Mouse (Mus musculus) CH12.LX (cell line): ENCODE measurements around the gene Btbd3. TPM values are rescaled to one million over a fixed set of nuclear protein-coding genes. Genes with fewer than 3 reads are reported as not detected.

Source experiments
- DNase-seq: peaks from one replicate; pipeline ENCODE4 v3.0.0-alpha.2; 2013; ENCODE audit errors: extremely low read depth
- H3K27ac ChIP-seq: 2 replicates; pipeline ENCODE4 v1.5.1; 2012; ENCODE audit warnings: low read depth, mild to moderate bottlenecking, control low read depth, moderate library complexity; ENCODE audit not compliant: insufficient read depth
- H3K27me3 ChIP-seq: replicated peaks from 2 replicates; pipeline ENCODE3; 2012; ENCODE audit warnings: inconsistent platforms
- H3K36me3 ChIP-seq, 2 experiments: replicated peaks in 1 of 2; 2 replicates each; pipeline versions ENCODE3 to v1.6.1; 2012; ENCODE audit warnings: inconsistent platforms in 1 of 2, low read length in 1 of 2, mild to moderate bottlenecking in 1 of 2, mixed read lengths in 1 of 2, moderate library complexity in 1 of 2; ENCODE audit not compliant: control insufficient read depth in 1 of 2, insufficient read depth in 1 of 2
- H3K4me1 ChIP-seq, 2 experiments: 2 replicates each; pipeline ENCODE4 v1.6.1; 2012; ENCODE audit warnings: inconsistent platforms in 1 of 2, moderate library complexity in 1 of 2; ENCODE audit not compliant: insufficient read depth in 2 of 2, control insufficient read depth in 1 of 2
- H3K4me2 ChIP-seq: 2 replicates; pipeline ENCODE4 v1.6.1; 2012; ENCODE audit warnings: low read depth, mild to moderate bottlenecking, control low read depth; ENCODE audit not compliant: poor library complexity, insufficient read depth, severe bottlenecking
- H3K4me3 ChIP-seq, 3 experiments: fragments of 150-350 bp in 1 of 3; sonication (generic) in 1 of 3; replicated peaks in 1 of 3; 2 replicates each; pipeline versions ENCODE3 to v1.5.1; 2011 to 2012; ENCODE audit warnings: low read depth in 2 of 3, low read length in 2 of 3, mild to moderate bottlenecking in 2 of 3, moderate library complexity in 2 of 3, control low read depth in 1 of 3, improper control_type of control experiment in 1 of 3, inconsistent platforms in 1 of 3, mixed read lengths in 1 of 3; ENCODE audit not compliant: poor library complexity in 1 of 3
- H3K79me2 ChIP-seq: replicated peaks from 2 replicates; pipeline ENCODE4 v1.6.1; 2012; ENCODE audit warnings: mild to moderate bottlenecking, moderate library complexity; ENCODE audit not compliant: control insufficient read depth, poor library complexity, insufficient read depth, severe bottlenecking; ENCODE audit errors: extremely low read depth
- H3K9ac ChIP-seq: 2 replicates; pipeline ENCODE4 v1.6.1; 2012; ENCODE audit warnings: low read depth, mild to moderate bottlenecking, control low read depth, moderate library complexity; ENCODE audit not compliant: insufficient read depth
- H3K9me3 ChIP-seq: replicated peaks from 2 replicates; pipeline ENCODE3; 2012; ENCODE audit warnings: low read length, inconsistent platforms, mixed read lengths
- CHD1 ChIP-seq: IDR thresholded peaks from 2 replicates; pipeline ENCODE4 v1.6.1; 2012; ENCODE audit warnings: low read depth, low read length, improper control_type of control experiment, inconsistent platforms
- CTCF ChIP-seq, 2 experiments: IDR thresholded peaks in 1 of 2; conservative IDR thresholded peaks in 1 of 2; 2 replicates each; pipeline ENCODE4 v1.5.1; 2011 to 2012; ENCODE audit warnings: low read depth in 2 of 2, low read length in 2 of 2, improper control_type of control experiment in 1 of 2, inconsistent platforms in 1 of 2, mild to moderate bottlenecking in 1 of 2, moderate library complexity in 1 of 2
- ETS1 ChIP-seq: conservative IDR thresholded peaks from 2 replicates; pipeline ENCODE4 v1.6.1; 2012; ENCODE audit warnings: low read depth, mild to moderate bottlenecking, inconsistent platforms, low read length, improper control_type of control experiment, moderate library complexity
- GABPA ChIP-seq: IDR thresholded peaks from 2 replicates; pipeline ENCODE4 v1.6.1; 2012; ENCODE audit warnings: low read depth, low read length, improper control_type of control experiment, inconsistent platforms; ENCODE audit not compliant: insufficient replicate concordance
- IRF4 ChIP-seq: IDR thresholded peaks from 2 replicates; pipeline ENCODE4 v1.6.1; 2014; ENCODE audit warnings: low read depth, mild to moderate bottlenecking, inconsistent platforms, low read length, improper control_type of control experiment
- JUND ChIP-seq: conservative IDR thresholded peaks from 2 replicates; pipeline ENCODE4 v1.6.1; 2011; ENCODE audit warnings: low read depth, low read length, improper control_type of control experiment
- KAT2A ChIP-seq: IDR thresholded peaks from 2 replicates; pipeline ENCODE4 v1.6.1; 2012; ENCODE audit warnings: low read length, improper control_type of control experiment, inconsistent platforms; ENCODE audit not compliant: insufficient replicate concordance
- MAFK ChIP-seq: IDR thresholded peaks from 2 replicates; pipeline ENCODE4 v1.6.1; 2011; ENCODE audit warnings: low read length, improper control_type of control experiment; ENCODE audit not compliant: insufficient replicate concordance
- MEF2A ChIP-seq: IDR thresholded peaks from 2 replicates; pipeline ENCODE4 v1.6.1; 2014; ENCODE audit warnings: low read depth, mild to moderate bottlenecking, inconsistent platforms, low read length, improper control_type of control experiment, borderline replicate concordance
- MXI1 ChIP-seq: IDR thresholded peaks from 2 replicates; pipeline ENCODE4 v1.6.1; 2011; ENCODE audit warnings: mild to moderate bottlenecking, low read depth, low read length, improper control_type of control experiment
- MYC ChIP-seq: IDR thresholded peaks from 2 replicates; pipeline ENCODE4 v1.6.1; 2011; ENCODE audit warnings: low read depth, mild to moderate bottlenecking, improper control_type of control experiment, low read length
- NRF1 ChIP-seq: IDR thresholded peaks from 2 replicates; pipeline ENCODE4 v1.6.1; 2014; ENCODE audit warnings: low read depth, mild to moderate bottlenecking, inconsistent platforms, low read length, improper control_type of control experiment, moderate library complexity
- PAX5 ChIP-seq: IDR thresholded peaks from 2 replicates; pipeline ENCODE4 v1.6.1; 2012; ENCODE audit warnings: low read length, inconsistent platforms, mixed read lengths
- POLR2A ChIP-seq: IDR thresholded peaks from 2 replicates; pipeline ENCODE4 v1.6.1; 2011; ENCODE audit warnings: low read depth, mild to moderate bottlenecking, improper control_type of control experiment, low read length
- RAD21 ChIP-seq: IDR thresholded peaks from 2 replicates; pipeline ENCODE4 v1.6.1; 2011; ENCODE audit warnings: low read depth, mild to moderate bottlenecking, low read length, improper control_type of control experiment, moderate library complexity
- SMC3 ChIP-seq: IDR thresholded peaks from 2 replicates; pipeline ENCODE4 v1.6.1; 2011; ENCODE audit warnings: low read depth, low read length, improper control_type of control experiment
- TBP ChIP-seq: conservative IDR thresholded peaks from 2 replicates; pipeline ENCODE4 v1.6.1; 2011; ENCODE audit warnings: low read depth, low read length, improper control_type of control experiment
- UBTF ChIP-seq: IDR thresholded peaks from 2 replicates; pipeline ENCODE4 v1.6.1; 2012; ENCODE audit warnings: low read depth, mild to moderate bottlenecking, inconsistent platforms, low read length, improper control_type of control experiment, moderate library complexity
- USF1 ChIP-seq: IDR thresholded peaks from 2 replicates; pipeline ENCODE4 v1.6.1; 2014; ENCODE audit warnings: low read depth, mild to moderate bottlenecking, inconsistent platforms, low read length, improper control_type of control experiment
- USF2 ChIP-seq: conservative IDR thresholded peaks from 2 replicates; pipeline ENCODE4 v1.6.1; 2011; ENCODE audit warnings: low read depth, low read length, improper control_type of control experiment
- ZC3H11A ChIP-seq: IDR thresholded peaks from 2 replicates; pipeline ENCODE4 v1.6.1; 2012; ENCODE audit warnings: low read depth, mild to moderate bottlenecking, inconsistent platforms, low read length, improper control_type of control experiment
- ZKSCAN1 ChIP-seq: IDR thresholded peaks from 2 replicates; pipeline ENCODE4 v1.6.1; 2012; ENCODE audit warnings: low read depth, inconsistent platforms, low read length, improper control_type of control experiment, borderline replicate concordance
- ZMIZ1 ChIP-seq: IDR thresholded peaks from 2 replicates; pipeline ENCODE4 v1.6.1; 2012; ENCODE audit warnings: low read depth, mild to moderate bottlenecking, inconsistent platforms, low read length, improper control_type of control experiment
- ZNF384 ChIP-seq: IDR thresholded peaks from 2 replicates; pipeline ENCODE4 v1.6.1; 2012; ENCODE audit warnings: low read depth, low read length, improper control_type of control experiment, inconsistent platforms
- dilution Hi-C: fragments of 300-500 bp; cut with MboI; formaldehyde crosslinking; loops from 2 replicates; pipeline ENCODE4 v1.14.3; 2020; ENCODE audit warnings: low sequenced_read_pairs; ENCODE audit not compliant: extremely low pct_unique_long_range_greater_than_20kb, extremely low pct_ligation_motif_present
- in situ Hi-C: fragments of 300-500 bp; cut with MboI; formaldehyde crosslinking; loops from 3 replicates; pipeline ENCODE4 v1.14.3; 2019; ENCODE audit warnings: low sequenced_read_pairs, low pct_ligation_motif_present, low pct_unique_long_range_greater_than_20kb, mixed read lengths
- polyA plus RNA-seq: library from polyadenylated mRNA; unstranded; fragments of >175 nt; gene quantifications from 2 replicates; pipeline ENCODE4 v1.2.1, GENCODE M21; 2012; ENCODE audit warnings: low read depth; ENCODE audit not compliant: insufficient read length
- total RNA-seq, 2 experiments: library from RNA; depleted of rRNA; stranded (reverse); fragments of 300-350 nt in 1 of 2; fragments of >200 nt in 1 of 2; gene quantifications; 2 replicates each; pipeline ENCODE4 v1.2.3; 2012 to 2014

Btbd3 gene
- total and polyA plus RNA-seq, 3 experiments = not detected

DNA sequence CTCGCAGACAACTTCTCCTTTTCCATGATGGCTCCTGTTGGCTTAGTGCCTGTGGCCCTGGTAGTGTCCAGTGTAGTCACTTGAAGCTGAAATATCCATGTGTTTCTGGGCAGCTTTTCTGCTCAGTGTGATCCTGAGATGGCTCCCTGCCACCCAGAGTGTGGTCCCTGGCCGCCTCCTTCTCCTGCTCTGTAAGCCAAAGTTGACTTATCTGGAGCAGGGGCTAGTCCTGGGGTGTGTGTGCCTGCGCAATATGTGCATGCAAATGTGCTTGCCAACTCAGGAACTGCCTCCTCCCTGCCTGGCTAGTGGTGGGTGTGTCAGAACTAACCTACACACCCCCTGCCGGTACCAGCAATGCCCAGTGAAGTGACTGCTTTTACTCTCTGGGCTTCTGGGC is 29.4 kb downstream of the Btbd3 start:
- Histone ChIP-seq H3K4me1 (no peaks in the 10 kb centered on the region), H3K9me3 (peaks cover 40% of the 10 kb centered on the region), H3K4me3 (no peak overlapping the region), H3K79me2 (no peaks in the 10 kb centered on the region), H3K36me3 (no peaks in the 10 kb centered on the region), H3K4me2 (no peak overlapping the region), H3K27me3 (no peaks in the 10 kb centered on the region), H3K9ac (no peak overlapping the region), H3K27ac (no peak overlapping the region)
- dilution Hi-C loops = no loop called here
- in situ Hi-C loops = no loop called here
- TF ChIP-seq RAD21 (no peak), POLR2A (no peak), USF2 (no peak), MEF2A (no peak), MYC (no peak), UBTF (no peak)
- DNase-seq = no peak

DNA sequence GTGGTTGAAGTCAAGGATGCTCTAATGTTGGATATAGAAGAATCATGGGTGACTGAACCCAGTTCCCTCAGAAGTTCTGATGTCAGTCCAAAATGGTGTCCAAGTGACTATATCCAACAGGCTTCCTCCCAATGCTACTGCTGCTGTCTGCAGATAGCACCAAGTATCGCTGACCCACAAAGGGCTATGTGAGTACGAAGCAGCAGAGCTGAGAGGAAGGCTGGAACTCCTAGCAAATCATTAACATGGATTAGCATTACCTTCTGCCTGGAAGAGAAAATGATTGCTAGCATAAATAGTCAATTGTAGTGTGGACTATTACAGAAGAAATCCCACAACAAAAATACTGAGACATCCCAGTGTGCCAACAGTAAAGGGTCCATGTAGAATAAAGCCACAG is 33.8 kb downstream of the Btbd3 start:
- in situ Hi-C loops (no loop called here), dilution Hi-C loops (no loop called here)
- TF ChIP-seq KAT2A (no peak), JUND (no peak), CHD1 (no peak), CTCF (conservative IDR thresholded peaks at IDR 0.05 in 1 of 2, IDR thresholded peaks at IDR 0.05 in 1 of 2; ENCODE audit: low read depth in 2 of 2, low read length in 2 of 2) (no peak), ZC3H11A (no peak), USF1 (no peak), ZNF384 (no peak), USF2 (no peak), NRF1 (no peak), TBP (no peak), IRF4 (no peak), UBTF (no peak), MXI1 (no peak), SMC3 (no peak), GABPA (no peak), ETS1 (no peak), PAX5 (no peak), ZKSCAN1 (no peak), ZMIZ1 (no peak), MAFK (no peak)
- Histone ChIP-seq H3K9me3 (peaks cover 55% of the 10 kb centered on the region), H3K27me3 (no peaks in the 10 kb centered on the region), H3K79me2 (no peaks in the 10 kb centered on the region), H3K4me2 (no peak overlapping the region), H3K27ac (no peak overlapping the region), H3K4me3 (no peak overlapping the region), H3K36me3 (no peaks in the 10 kb centered on the region), H3K9ac (no peak overlapping the region), H3K4me1 (no peaks in the 10 kb centered on the region)
- DNase-seq = no peak
